Mouse (Mus musculus): Measurements from ENCODE around the gene Pfdn5. TPM values are rescaled to one million over a fixed set of nuclear protein-coding genes. Genes with fewer than 3 reads are reported as not detected.

The Pfdn5 gene
- total RNA-seq (2021): 100 to 1,000 TPM; 317 to 334 TPM
- long read RNA-seq, experiment 1, transcript Pfdn5-205 (6 exons, 1,062 nt): major isoform, 72 of 77 reads
- long read RNA-seq, experiment 1, partial matches to known transcripts: 1 of 77 reads
- long read RNA-seq, experiment 1, other reads (novel, unspliced or antisense): 2 of 77 reads
- long read RNA-seq, experiment 2, transcript Pfdn5-205 (6 exons, 1,062 nt): major isoform, 161 of 182 reads
- long read RNA-seq, experiment 2, partial matches to known transcripts: 0 of 182 reads
- long read RNA-seq, experiment 2, other reads (novel, unspliced or antisense): 11 of 182 reads

- peak; percentile 84 to 88 for DNase-seq (ENCODE audit: low spot score in 2 of 2)
Observed at GRCm38 (mm10) chr15:102326022-102326576, at the start of gene Pfdn5. Gene Pfdn5 (plus strand): TSS chr15:102326116.

GRCm38 (mm10) chr15:102278726-102279091 is 47.2 kb upstream of the Pfdn5 start:
- DNase-seq (ENCODE audit: low spot score in 2 of 2): no peak

- peak; percentile 85 to 86 for DNase-seq (ENCODE audit: low spot score in 2 of 2)
Observed at GRCm38 (mm10) chr15:102279092-102279782, 46.7 kb upstream of the Pfdn5 start, which contains the start of gene Mfsd5. Gene Mfsd5 (plus strand): TSS chr15:102279454.

GRCm38 (mm10) chr15:102279783-102280520 is 46.0 kb upstream of the Pfdn5 start:
- DNase-seq (ENCODE audit: low spot score in 2 of 2): no peak

GRCm38 (mm10) chr15:102280623-102281022 is 45.3 kb upstream of the Pfdn5 start:
- no peak for DNase-seq (ENCODE audit: low spot score in 2 of 2)

GRCm38 (mm10) chr15:102282463-102283292 is 43.2 kb upstream of the Pfdn5 start:
- DNase-seq (ENCODE audit: low spot score in 2 of 2): no peak

GRCm38 (mm10) chr15:102283648-102284047 is 42.3 kb upstream of the Pfdn5 start:
- no peak for DNase-seq (ENCODE audit: low spot score in 2 of 2)

- DNase-seq (ENCODE audit: low spot score in 2 of 2): no peak
Observed at GRCm38 (mm10) chr15:102287395-102287794, 38.5 kb upstream of the Pfdn5 start.

- peak; percentile 88 to 94 for DNase-seq (ENCODE audit: low spot score in 2 of 2)
Observed at GRCm38 (mm10) chr15:102295633-102296367, 30.1 kb upstream of the Pfdn5 start, which contains the start of gene Espl1. Gene Espl1 (plus strand): TSS chr15:102296266.

GRCm38 (mm10) chr15:102296368-102297006 is 29.4 kb upstream of the Pfdn5 start:
- no peak for DNase-seq (ENCODE audit: low spot score in 2 of 2)

GRCm38 (mm10) chr15:102302542-102302941 is 23.4 kb upstream of the Pfdn5 start:
- no peak for DNase-seq (ENCODE audit: low spot score in 2 of 2)

- DNase-seq (ENCODE audit: low spot score in 2 of 2): no peak
Observed at GRCm38 (mm10) chr15:102308717-102309116, 17.2 kb upstream of the Pfdn5 start.

GRCm38 (mm10) chr15:102310074-102310845 is 15.7 kb upstream of the Pfdn5 start:
- no peak for DNase-seq (ENCODE audit: low spot score in 2 of 2)

- no peak for DNase-seq (ENCODE audit: low spot score in 2 of 2)
Observed at GRCm38 (mm10) chr15:102311489-102311888, 14.4 kb upstream of the Pfdn5 start.

GRCm38 (mm10) chr15:102315292-102315691 is 10.6 kb upstream of the Pfdn5 start:
- DNase-seq (ENCODE audit: low spot score in 2 of 2): peak in 1 of 2 experiments; percentile 40

- peak; percentile 46 to 62 for DNase-seq (ENCODE audit: low spot score in 2 of 2)
Observed at GRCm38 (mm10) chr15:102316263-102316662, 9.7 kb upstream of the Pfdn5 start.

- no peak for DNase-seq (ENCODE audit: low spot score in 2 of 2)
Observed at GRCm38 (mm10) chr15:102324654-102325473, 1.1 kb upstream of the Pfdn5 start.

- DNase-seq (ENCODE audit: low spot score in 2 of 2): no peak
Observed at GRCm38 (mm10) chr15:102326892-102327291, 976 bp downstream of the Pfdn5 start.
